Mouse (Mus musculus) embryonic fibroblast, embryonic 13.5 days (primary cell): ENCODE measurements around the gene Mtr. TPM values are rescaled to one million over a fixed set of nuclear protein-coding genes. Genes with fewer than 3 reads are reported as not detected.
"Not testable (repeated sequence)": the region's sequence is repeated elsewhere in the genome, so short reads cannot be mapped to it uniquely, and the experiment has no call there.

Experiments
- H3K27ac ChIP-seq: 2 replicates; pipeline ENCODE4 v1.5.1; 2012; ENCODE audit warnings: low read length, control low read depth, inconsistent platforms; ENCODE audit not compliant: insufficient read depth
- H3K4me1 ChIP-seq: 2 replicates; pipeline ENCODE4 v1.6.1; 2011; ENCODE audit warnings: low read length; ENCODE audit not compliant: control insufficient read depth, insufficient read depth
- H3K4me3 ChIP-seq: 2 replicates; pipeline ENCODE4 v1.5.1; 2011; ENCODE audit warnings: mild to moderate bottlenecking, control low read depth, low read length; ENCODE audit not compliant: insufficient read depth
- CTCF ChIP-seq: IDR thresholded peaks from 2 replicates; pipeline ENCODE4 v1.5.1; 2011; ENCODE audit warnings: mild to moderate bottlenecking, control low read depth, low read length, moderate library complexity, borderline replicate concordance; ENCODE audit not compliant: insufficient read depth
- POLR2A ChIP-seq: IDR thresholded peaks from 2 replicates; pipeline ENCODE4 v1.6.1; 2011; ENCODE audit warnings: low read depth, mild to moderate bottlenecking, control low read depth, low read length, moderate library complexity
- polyA plus RNA-seq: library from polyadenylated mRNA; stranded (reverse); fragments of >200 nt; gene quantifications from 2 replicates; pipeline ENCODE4 v1.2.4, GENCODE M21; 2011; ENCODE audit warnings: low read depth; ENCODE audit not compliant: missing spikeins, insufficient read length

Gene Mtr
- polyA plus RNA-seq, 1 experiment: 25.7 TPM

GRCm38 (mm10) chr13:12166386-12166785, 91.5 kb downstream of the Mtr start:
- H3K4me1 ChIP-seq: no peaks in the 10 kb centered on the region
- no peak for TF ChIP-seq CTCF
- TF ChIP-seq POLR2A: no peak
- no peak overlapping the region for H3K4me3 ChIP-seq
- no peak overlapping the region for H3K27ac ChIP-seq

GRCm38 (mm10) chr13:12165461-12166058, 92.4 kb downstream of the Mtr start:
- no peak overlapping the region for H3K27ac ChIP-seq
- H3K4me3 ChIP-seq: no peak overlapping the region
- no peaks in the 10 kb centered on the region for H3K4me1 ChIP-seq
- TF ChIP-seq CTCF (no peak), POLR2A (no peak)

- Histone ChIP-seq H3K4me3 (no peak overlapping the region), H3K4me1 (no peaks in the 10 kb centered on the region), H3K27ac (no peak overlapping the region)
- no peak for TF ChIP-seq CTCF
- TF ChIP-seq POLR2A: no peak
Observed at GRCm38 (mm10) chr13:12162457-12162856, 95.5 kb downstream of the Mtr start.

- no peak overlapping the region for H3K27ac ChIP-seq
- H3K4me3 ChIP-seq: no peak overlapping the region
- no peaks in the 10 kb centered on the region for H3K4me1 ChIP-seq
- TF ChIP-seq POLR2A: no peak
- TF ChIP-seq CTCF: no peak
Observed at GRCm38 (mm10) chr13:12160121-12160475, 97.8 kb downstream of the Mtr start.

- no peak overlapping the region for H3K4me3 ChIP-seq
- TF ChIP-seq CTCF (no peak), POLR2A (no peak)
- H3K4me1 ChIP-seq: no peaks in the 10 kb centered on the region
- H3K27ac ChIP-seq: no peak overlapping the region
Observed at GRCm38 (mm10) chr13:12159288-12160120, 98.4 kb downstream of the Mtr start.

DNA sequence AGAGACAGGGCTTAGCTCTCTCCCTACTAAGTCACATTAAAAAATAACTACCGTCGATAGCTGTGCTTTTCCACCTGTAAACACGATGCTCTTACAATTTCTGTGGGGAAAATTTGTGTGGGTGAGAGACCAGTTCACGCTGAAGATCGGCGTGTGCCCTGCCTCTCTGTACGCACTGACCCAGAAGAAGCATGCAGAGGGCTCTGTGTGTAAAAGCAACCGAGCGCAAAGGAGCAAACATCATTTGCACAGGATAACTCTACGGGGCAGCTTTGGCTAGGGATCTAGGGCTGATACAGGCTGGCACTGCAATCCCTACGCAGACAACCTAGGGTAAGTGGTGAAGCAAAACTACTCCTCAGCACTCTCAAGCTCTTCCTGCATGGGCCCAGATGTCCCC, 104.0 kb downstream of the Mtr start:
- Histone ChIP-seq H3K27ac (no peak overlapping the region), H3K4me1 (no peaks in the 10 kb centered on the region), H3K4me3 (no peak overlapping the region)
- TF ChIP-seq POLR2A (no peak), CTCF (no peak)

GRCm38 (mm10) chr13:12146918-12147507, 110.9 kb downstream of the Mtr start:
- no peak overlapping the region for H3K27ac ChIP-seq
- H3K4me3 ChIP-seq: no peak overlapping the region
- H3K4me1 ChIP-seq: no peaks in the 10 kb centered on the region
- no peak for TF ChIP-seq CTCF
- no peak for TF ChIP-seq POLR2A

DNA sequence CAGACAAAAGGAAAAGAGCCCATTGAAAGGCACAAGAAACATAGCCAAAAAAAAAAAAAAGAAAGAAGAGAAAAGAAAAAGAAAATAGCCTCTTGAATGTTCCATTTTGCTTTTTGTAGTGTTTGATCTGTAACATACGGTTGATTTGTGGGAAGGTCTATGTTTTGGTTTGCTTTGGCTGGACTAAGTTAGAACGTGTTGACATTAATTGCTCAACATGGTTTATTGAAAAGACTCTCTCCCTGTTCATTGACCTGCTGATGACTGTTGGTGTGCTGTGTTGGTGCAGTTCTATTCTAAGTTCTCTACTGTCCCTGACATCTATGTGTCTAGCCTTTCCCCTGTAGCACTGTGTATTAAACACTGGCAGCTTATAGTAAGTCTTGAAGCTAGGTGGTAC, 111.5 kb downstream of the Mtr start:
- H3K4me3 ChIP-seq: no peak overlapping the region
- no peak overlapping the region for H3K27ac ChIP-seq
- no peaks in the 10 kb centered on the region for H3K4me1 ChIP-seq
- TF ChIP-seq POLR2A (no peak), CTCF (no peak)

DNA sequence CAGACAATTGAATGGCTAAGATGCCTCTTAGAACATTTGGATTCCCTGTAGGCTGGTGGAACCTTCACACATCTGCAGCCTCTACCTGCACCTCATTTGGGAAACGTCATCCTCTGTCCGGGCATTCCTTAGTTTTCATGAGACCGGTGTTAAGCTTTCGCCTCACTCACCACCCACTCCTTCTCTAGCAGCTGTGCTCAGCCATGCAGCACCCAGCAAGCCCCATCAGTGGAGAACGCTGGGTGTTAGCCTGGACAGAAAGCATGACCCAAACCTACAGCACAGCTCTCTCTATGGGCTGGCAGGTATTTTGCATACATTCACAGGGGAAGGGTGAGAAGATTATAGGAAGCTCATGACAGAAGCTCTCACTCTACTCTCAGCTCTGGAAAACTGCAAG, 114.6 kb downstream of the Mtr start:
- Histone ChIP-seq H3K27ac (no peak overlapping the region), H3K4me1 (no peaks in the 10 kb centered on the region), H3K4me3 (no peak overlapping the region)
- no peak for TF ChIP-seq CTCF

- H3K4me1 ChIP-seq, H3K27ac ChIP-seq, H3K4me3 ChIP-seq: not testable (repeated sequence)
Observed at GRCm38 (mm10) chr13:12136461-12136860, 121.5 kb downstream of the Mtr start.
